Mouse (Mus musculus): ENCODE data around the gene Sec31b.

DNA sequence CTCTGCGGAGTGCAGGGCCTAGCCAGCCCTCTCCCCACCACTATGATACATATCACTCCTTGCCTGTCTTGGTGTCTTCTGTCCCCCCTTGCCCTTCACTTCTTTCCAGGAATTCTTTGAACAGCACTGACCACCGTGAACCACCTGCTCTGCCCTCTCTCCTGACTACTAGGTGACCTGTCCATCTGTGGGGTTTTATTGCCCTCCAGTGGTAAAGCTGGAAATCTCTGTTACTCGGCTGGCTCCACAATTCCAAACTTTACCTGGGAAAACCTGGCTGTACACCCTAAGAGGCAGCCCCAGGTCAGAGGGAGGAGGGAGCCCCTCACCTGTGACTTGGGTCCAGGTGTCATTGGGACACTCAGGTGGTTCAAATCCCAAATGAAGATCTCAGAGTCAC lies 10.3 kb downstream of the Sec31b start:
- TF ChIP-seq CTCF (IDR thresholded peaks at IDR 0.05; ENCODE audit: low read depth): peak; percentile 54
- no peak for TF ChIP-seq EP300 (IDR thresholded peaks at IDR 0.05; ENCODE audit: low read depth)
